Mouse (Mus musculus): ENCODE measurements around the gene Capns1. TPM values are rescaled to one million over a fixed set of nuclear protein-coding genes. Genes with fewer than 3 reads are reported as not detected.

Capns1 gene
- polyA plus RNA-seq, 1 experiment, result not detected

DNA sequence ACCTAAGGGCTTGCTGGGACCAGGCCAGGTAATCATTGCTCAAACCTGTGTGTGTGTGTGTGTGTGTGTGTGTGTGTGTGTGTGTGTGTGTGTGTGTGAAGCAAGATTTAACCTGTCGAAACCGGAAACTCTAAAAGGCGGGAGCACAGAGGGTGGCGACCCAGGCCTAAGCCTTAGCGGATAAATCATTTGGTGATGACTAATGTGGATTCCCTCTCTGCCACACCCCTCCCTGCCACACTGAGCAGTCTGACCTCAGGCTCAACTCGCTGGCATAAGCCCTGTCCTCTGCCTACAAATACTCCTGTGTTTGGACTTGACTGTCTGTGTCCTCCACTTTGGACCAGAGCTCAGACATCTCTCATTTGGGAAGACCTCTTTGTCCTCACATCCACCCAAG is 2.4 kb downstream of the Capns1 start:
- Histone ChIP-seq H3K4me1 (ENCODE audit: control insufficient read depth, insufficient read depth, low read length) (peaks cover 7% of the 10 kb centered on the region), H3K4me3 (ENCODE audit: insufficient read depth, low read depth, low read length) (no peak overlapping the region), H3K27ac (ENCODE audit: insufficient read depth, low read depth, low read length) (no peak overlapping the region)
- no peak for TF ChIP-seq POLR2A (IDR thresholded peaks at IDR 0.05; ENCODE audit: insufficient read depth, low read depth, low read length)
- TF ChIP-seq CTCF (IDR thresholded peaks at IDR 0.05; ENCODE audit: insufficient read depth, low read depth, low read length), result no peak
- WGBS, result 73% methylated on average over 6 of the region's 6 CpGs

DNA sequence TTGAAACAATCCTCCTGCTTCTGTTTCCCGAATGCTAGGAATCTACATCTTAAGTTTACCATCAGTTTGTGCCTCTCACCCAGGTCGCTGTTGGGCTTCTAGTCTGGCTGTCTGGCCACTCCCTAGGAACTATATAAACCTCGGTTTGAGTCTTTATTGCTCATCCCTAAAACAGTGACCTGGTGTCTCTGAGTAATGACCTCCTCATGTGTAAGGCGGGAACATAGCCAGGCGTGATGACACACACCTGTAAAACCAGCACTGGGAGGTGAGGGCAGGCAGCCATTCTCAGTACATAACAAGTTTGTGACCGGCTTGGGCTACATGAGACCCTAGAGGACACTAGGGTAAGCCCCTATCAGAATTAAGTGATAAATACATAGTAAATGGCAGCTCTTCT is 3.1 kb downstream of the Capns1 start:
- WGBS, result 74% methylated on average over 6 of the region's 6 CpGs
- H3K4me1 ChIP-seq (ENCODE audit: control insufficient read depth, insufficient read depth, low read length), result peaks cover 7% of the 10 kb centered on the region
- no peak for TF ChIP-seq CTCF (IDR thresholded peaks at IDR 0.05; ENCODE audit: insufficient read depth, low read depth, low read length)
- TF ChIP-seq POLR2A (IDR thresholded peaks at IDR 0.05; ENCODE audit: insufficient read depth, low read depth, low read length), result no peak
- H3K27ac ChIP-seq (ENCODE audit: insufficient read depth, low read depth, low read length), result no peak overlapping the region
- no peak overlapping the region for H3K4me3 ChIP-seq (ENCODE audit: insufficient read depth, low read depth, low read length)

- no peak for TF ChIP-seq CTCF (IDR thresholded peaks at IDR 0.05; ENCODE audit: insufficient read depth, low read depth, low read length)
- TF ChIP-seq POLR2A (IDR thresholded peaks at IDR 0.05; ENCODE audit: insufficient read depth, low read depth, low read length), result peak; percentile 51
- Histone ChIP-seq H3K27ac (ENCODE audit: insufficient read depth, low read depth, low read length) (peak overlapping the region; percentile 54), H3K4me3 (ENCODE audit: insufficient read depth, low read depth, low read length) (peak overlapping the region; percentile 92), H3K4me1 (ENCODE audit: control insufficient read depth, insufficient read depth, low read length) (peaks cover 7% of the 10 kb centered on the region)
- WGBS, result under 1% methylated on average over 28 of the region's 28 CpGs
Measured at GRCm38 (mm10) chr7:30194884-30195283, 3.7 kb downstream of the Capns1 start.

- H3K4me1 ChIP-seq (ENCODE audit: control insufficient read depth, insufficient read depth, low read length), result peaks cover 7% of the 10 kb centered on the region
- H3K4me3 ChIP-seq (ENCODE audit: insufficient read depth, low read depth, low read length), result peak overlapping the region; percentile 92
- WGBS, result under 1% methylated on average over 26 of the region's 26 CpGs
- peak overlapping the region; percentile 54 for H3K27ac ChIP-seq (ENCODE audit: insufficient read depth, low read depth, low read length)
- TF ChIP-seq POLR2A (IDR thresholded peaks at IDR 0.05; ENCODE audit: insufficient read depth, low read depth, low read length), result no peak
- 0 out of 2 replicates have a peak, but pooled peaks have one; percentile 2 for TF ChIP-seq CTCF (IDR thresholded peaks at IDR 0.05; ENCODE audit: insufficient read depth, low read depth, low read length)
Measured at GRCm38 (mm10) chr7:30194101-30194831, 4.3 kb downstream of the Capns1 start.

DNA sequence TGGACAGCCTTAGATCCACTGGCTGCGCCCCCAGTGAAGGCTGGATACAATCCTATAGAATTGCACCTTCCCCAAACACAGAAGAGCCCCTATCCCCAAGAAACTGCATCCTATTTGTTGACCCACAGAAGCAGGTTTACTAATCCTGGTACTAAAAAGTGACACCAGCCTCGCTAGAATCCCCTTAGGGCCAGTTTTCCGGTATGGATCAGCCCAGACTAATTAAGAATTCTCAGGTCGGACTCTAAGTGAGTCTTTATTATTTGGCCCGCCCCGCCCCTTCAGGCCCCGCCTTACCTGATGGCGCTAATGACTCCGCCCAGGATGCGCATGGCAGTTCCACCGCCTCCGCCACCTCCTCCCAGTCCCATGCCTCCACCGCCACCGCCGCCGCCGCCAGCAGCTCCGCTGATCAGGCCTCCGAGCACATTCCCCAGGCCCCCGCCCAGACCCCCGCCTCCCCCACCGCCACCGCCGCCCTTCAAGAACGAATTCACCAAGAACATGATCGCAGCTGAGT is 5.0 kb downstream of the Capns1 start:
- 1% methylated on average over 26 of the region's 26 CpGs for WGBS
- H3K27ac ChIP-seq (ENCODE audit: insufficient read depth, low read depth, low read length), result no peak overlapping the region
- peaks cover 7% of the 10 kb centered on the region for H3K4me1 ChIP-seq (ENCODE audit: control insufficient read depth, insufficient read depth, low read length)
- peak overlapping the region; percentile 92 for H3K4me3 ChIP-seq (ENCODE audit: insufficient read depth, low read depth, low read length)
- TF ChIP-seq POLR2A (IDR thresholded peaks at IDR 0.05; ENCODE audit: insufficient read depth, low read depth, low read length) (no peak), CTCF (IDR thresholded peaks at IDR 0.05; ENCODE audit: insufficient read depth, low read depth, low read length) (no peak)

DNA sequence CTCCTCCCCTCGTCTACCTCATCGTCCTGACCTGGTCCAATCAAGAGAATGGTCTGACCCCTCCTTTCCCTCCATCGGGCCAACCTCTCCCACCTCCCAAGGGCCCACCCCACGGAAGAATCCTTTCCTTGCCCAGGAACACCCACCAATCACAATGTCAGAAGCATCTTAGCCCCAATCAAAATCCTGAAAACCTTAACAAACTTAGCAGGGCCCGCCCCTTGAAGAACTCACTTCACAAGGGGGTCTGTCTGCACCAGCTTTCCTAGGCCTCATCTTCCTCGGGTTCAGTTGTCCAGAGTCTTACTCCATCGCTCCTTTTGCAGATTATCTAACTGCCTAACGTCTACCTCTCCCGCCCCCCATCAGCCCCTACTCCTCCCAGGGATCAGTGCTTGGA is 5.6 kb downstream of the Capns1 start:
- H3K4me1 ChIP-seq (ENCODE audit: control insufficient read depth, insufficient read depth, low read length), result peaks cover 7% of the 10 kb centered on the region
- no peak overlapping the region for H3K27ac ChIP-seq (ENCODE audit: insufficient read depth, low read depth, low read length)
- no peak overlapping the region for H3K4me3 ChIP-seq (ENCODE audit: insufficient read depth, low read depth, low read length)
- WGBS, result 42% methylated on average over 9 of the region's 9 CpGs
- TF ChIP-seq CTCF (IDR thresholded peaks at IDR 0.05; ENCODE audit: insufficient read depth, low read depth, low read length) (no peak), POLR2A (IDR thresholded peaks at IDR 0.05; ENCODE audit: insufficient read depth, low read depth, low read length) (no peak)

DNA sequence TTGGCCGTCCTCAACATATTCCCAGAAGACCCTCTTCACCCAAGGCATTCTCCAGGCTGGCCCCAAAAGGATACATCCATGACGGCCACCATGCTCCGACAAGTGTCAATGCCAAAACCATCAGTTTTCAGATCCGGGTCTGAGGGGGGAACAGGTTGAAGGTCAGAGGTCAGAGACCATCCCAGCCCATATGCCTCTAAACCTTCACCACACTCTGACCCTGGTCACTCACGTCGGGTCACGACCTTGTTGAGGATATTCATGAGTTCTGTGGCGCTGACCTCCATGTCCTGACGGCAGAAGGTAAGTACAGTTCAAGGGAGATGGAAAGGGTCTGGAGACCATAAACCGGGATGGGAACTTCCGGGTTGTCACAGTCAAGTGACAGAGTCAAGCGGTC is 6.5 kb downstream of the Capns1 start:
- TF ChIP-seq POLR2A (IDR thresholded peaks at IDR 0.05; ENCODE audit: insufficient read depth, low read depth, low read length), result no peak
- no peak for TF ChIP-seq CTCF (IDR thresholded peaks at IDR 0.05; ENCODE audit: insufficient read depth, low read depth, low read length)
- WGBS, result 90% methylated on average over 12 of the region's 12 CpGs
- Histone ChIP-seq H3K4me1 (ENCODE audit: control insufficient read depth, insufficient read depth, low read length) (peaks cover 7% of the 10 kb centered on the region), H3K27ac (ENCODE audit: insufficient read depth, low read depth, low read length) (no peak overlapping the region), H3K4me3 (ENCODE audit: insufficient read depth, low read depth, low read length) (no peak overlapping the region)

- WGBS, result 88% methylated on average over 4 of the region's 4 CpGs
- peaks cover 7% of the 10 kb centered on the region for H3K4me1 ChIP-seq (ENCODE audit: control insufficient read depth, insufficient read depth, low read length)
- H3K27ac ChIP-seq (ENCODE audit: insufficient read depth, low read depth, low read length), result no peak overlapping the region
- H3K4me3 ChIP-seq (ENCODE audit: insufficient read depth, low read depth, low read length), result no peak overlapping the region
- TF ChIP-seq POLR2A (IDR thresholded peaks at IDR 0.05; ENCODE audit: insufficient read depth, low read depth, low read length), result no peak
- no peak for TF ChIP-seq CTCF (IDR thresholded peaks at IDR 0.05; ENCODE audit: insufficient read depth, low read depth, low read length)
Measured at GRCm38 (mm10) chr7:30189116-30189491, 9.5 kb downstream of the Capns1 start.

DNA sequence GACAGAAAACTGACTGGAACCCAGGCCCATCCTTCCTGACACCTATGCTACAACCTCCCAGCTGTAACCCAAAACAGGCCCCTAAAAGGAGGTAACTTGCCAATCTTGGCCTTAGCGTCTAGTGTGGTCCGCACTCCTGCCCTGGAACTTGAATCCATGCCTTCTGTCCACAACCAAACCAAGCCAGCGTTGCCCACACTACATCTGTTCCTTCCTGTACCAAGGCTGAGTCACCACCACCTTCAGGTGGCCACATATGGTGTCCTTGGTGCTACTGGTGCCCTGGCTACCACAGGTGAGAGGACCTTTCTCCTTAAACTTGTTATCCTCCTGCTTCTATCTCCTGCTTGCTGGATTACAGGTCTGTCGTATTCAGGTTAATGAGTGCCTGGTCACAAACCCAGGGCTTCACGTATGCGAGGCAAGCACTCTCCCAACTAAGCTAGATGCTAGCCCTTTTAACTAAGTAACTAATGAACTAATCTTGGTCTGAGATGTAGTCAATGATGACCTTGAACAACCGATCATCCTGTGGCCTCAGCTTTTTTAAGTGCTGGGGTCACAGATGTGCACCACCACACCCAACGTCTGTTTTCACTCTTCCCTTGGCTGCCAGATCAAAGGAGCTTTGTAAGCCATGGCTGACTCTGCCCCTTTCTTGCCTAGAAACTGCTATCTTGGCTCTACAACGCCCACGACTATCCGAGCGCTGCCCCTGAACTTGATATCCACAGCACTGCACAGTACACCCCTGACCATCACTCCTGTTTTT is 10.1 kb downstream of the Capns1 start:
- H3K4me3 ChIP-seq (ENCODE audit: insufficient read depth, low read depth, low read length), result no peak overlapping the region
- peaks cover 10% of the 10 kb centered on the region for H3K4me1 ChIP-seq (ENCODE audit: control insufficient read depth, insufficient read depth, low read length)
- WGBS, result 82% methylated on average over 12 of the region's 12 CpGs
- H3K27ac ChIP-seq (ENCODE audit: insufficient read depth, low read depth, low read length), result no peak overlapping the region
- TF ChIP-seq CTCF (IDR thresholded peaks at IDR 0.05; ENCODE audit: insufficient read depth, low read depth, low read length) (no peak), POLR2A (IDR thresholded peaks at IDR 0.05; ENCODE audit: insufficient read depth, low read depth, low read length) (no peak)

Measured in olfactory bulb, adult 2 months (tissue).